Mouse (Mus musculus) ES-Bruce4 (cell line): ENCODE results near the gene Ggt1.

ENCODE experiments used
- CTCF ChIP-seq: IDR thresholded peaks from one replicate; pipeline ENCODE4 v1.8.1; 2011; ENCODE audit warnings: low read depth, low read length
- POLR2A ChIP-seq: IDR thresholded peaks from one replicate; pipeline ENCODE4 v1.8.1; 2011; ENCODE audit warnings: low read length; ENCODE audit not compliant: insufficient read depth

DNA sequence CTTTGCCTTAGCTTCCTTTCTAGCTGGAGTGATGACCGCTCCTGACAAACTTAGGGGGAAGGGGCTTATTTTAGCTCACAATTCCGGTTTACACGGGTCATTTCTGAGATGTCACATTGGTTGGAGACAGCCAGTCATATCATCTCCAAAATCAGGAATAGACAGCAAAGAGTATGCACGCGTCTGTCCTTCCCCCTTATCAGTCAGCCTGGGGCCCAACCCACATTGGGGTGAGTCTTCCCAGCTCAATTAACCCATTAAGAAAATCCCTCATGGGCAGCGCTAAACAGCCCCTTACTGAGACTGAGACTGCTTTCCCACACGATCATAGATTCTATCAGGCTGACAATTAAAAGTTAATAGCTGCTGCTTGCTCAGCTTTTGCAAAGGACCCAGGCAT is 47.0 kb upstream of the Ggt1 start:
- TF ChIP-seq POLR2A (no peak), CTCF (no peak)
